ENCODE assay signal across 8 mouse cellular contexts in genomic region chr1:168708161-168708865, GRCm38 (mm10).
A peak's percentile ranks its signal among the peaks of the same experiment; 100 is the strongest.
DNase-seq lines count a peak whose midpoint lies in the region; ATAC-seq and TF ChIP-seq lines count a peak whose summit lies in the region.

No protein-coding gene starts in this region.

- 0 out of 2 replicates have a peak, but pooled peaks cover 3% of the 10 kb centered on the region for H3K4me1 ChIP-seq in kidney, postnatal 0 days (replicated peaks; ENCODE audit: insufficient read depth, low read length)
- peaks cover 14% of the 10 kb centered on the region for H3K4me1 ChIP-seq in midbrain, embryonic 16.5 days (ENCODE audit: control insufficient read depth, insufficient read depth, low read length)
- no peaks in the 10 kb centered on the region for H3K4me1 ChIP-seq in thymus, adult 2 months (replicated peaks; ENCODE audit: control insufficient read depth, insufficient read depth, low read length)

- H3K4me2 ChIP-seq in kidney, postnatal 0 days (ENCODE audit: low read length): peak overlapping the region; percentile 42
- H3K4me2 ChIP-seq in midbrain, embryonic 16.5 days (ENCODE audit: low read length): 0 out of 2 replicates have a peak overlapping the region, but pooled peaks have one; percentile 15

- no peak overlapping the region for H3K9ac ChIP-seq in kidney, postnatal 0 days (ENCODE audit: low read depth, low read length)
- H3K9ac ChIP-seq in midbrain, embryonic 16.5 days (ENCODE audit: low read depth, low read length): no peak overlapping the region

- peak; percentile 89 for ATAC-seq in kidney, postnatal 0 days (replicated peaks; ENCODE audit: low FRiP score, low read depth)
- no peak; the same call in 1 of the 2 replicates for ATAC-seq in midbrain, embryonic 16.5 days

- peak overlapping the region; percentile 90 for H3K27ac ChIP-seq in kidney, postnatal 0 days
- no peak overlapping the region for H3K27ac ChIP-seq in midbrain, embryonic 16.5 days (ENCODE audit: low read length)
- H3K27ac ChIP-seq in thymus, adult 2 months (ENCODE audit: control insufficient read depth, insufficient read depth, low read length): no peak overlapping the region

- no peak for TF ChIP-seq CTCF in kidney, postnatal 0 days (IDR thresholded peaks at IDR 0.05; ENCODE audit: low read depth)
- TF ChIP-seq CTCF in thymus, adult 2 months (IDR thresholded peaks at IDR 0.05; ENCODE audit: borderline replicate concordance, control insufficient read depth, extremely low read depth, insufficient read depth, low read length, poor library complexity): no peak

- no peaks in the 10 kb centered on the region for H3K27me3 ChIP-seq in kidney, postnatal 0 days (ENCODE audit: insufficient read depth, low read length)
- H3K27me3 ChIP-seq in midbrain, embryonic 16.5 days (ENCODE audit: control insufficient read depth, insufficient read depth, low read depth, low read length): no peaks in the 10 kb centered on the region
- H3K27me3 ChIP-seq in thymus, adult 2 months (ENCODE audit: control insufficient read depth, insufficient read depth, low read length): no peaks in the 10 kb centered on the region

- no peaks in the 10 kb centered on the region for H3K36me3 ChIP-seq in kidney, postnatal 0 days (ENCODE audit: insufficient read depth, low read length)
- no peaks in the 10 kb centered on the region for H3K36me3 ChIP-seq in midbrain, embryonic 16.5 days (ENCODE audit: control insufficient read depth, insufficient read depth, low read length)
- H3K36me3 ChIP-seq in thymus, adult 2 months (ENCODE audit: control insufficient read depth, insufficient read depth, low read length): no peaks in the 10 kb centered on the region

- H3K4me3 ChIP-seq in kidney, postnatal 0 days (replicated peaks; ENCODE audit: low read depth, low read length): no peak overlapping the region
- no peak overlapping the region for H3K4me3 ChIP-seq in midbrain, embryonic 16.5 days (ENCODE audit: low read depth, low read length)
- H3K4me3 ChIP-seq in thymus, adult 2 months (ENCODE audit: control insufficient read depth, insufficient read depth, low read length): no peak overlapping the region

- peak; percentile 11 for DNase-seq in adrenal gland, postnatal 10 days
- no peak for DNase-seq in adrenal gland, adult 8-10 months
- DNase-seq in urinary bladder, postnatal 36 days (ENCODE audit: low spot score in 2 of 2): peak; percentile 9
- no peak for DNase-seq in urinary bladder, postnatal 25 days (ENCODE audit: low spot score)
- peak; percentile 77 for DNase-seq in kidney, postnatal 0 days (ENCODE audit: low spot score)
- DNase-seq in thymus, postnatal 14 days: no peak
- DNase-seq in thymus, adult 2 months: no peak

- no peaks in the 10 kb centered on the region for H3K9me3 ChIP-seq in kidney, postnatal 0 days (replicated peaks; ENCODE audit: low read length)
- H3K9me3 ChIP-seq in midbrain, embryonic 16.5 days (replicated peaks; ENCODE audit: control insufficient read depth, low read length, poor library complexity, severe bottlenecking): no peaks in the 10 kb centered on the region

- no peak for TF ChIP-seq POLR2A in thymus, adult 2 months (IDR thresholded peaks at IDR 0.05; ENCODE audit: control insufficient read depth, extremely low read depth, insufficient read depth, low read length, poor library complexity)

- 15% methylated on average over 11 of the region's 11 CpGs for WGBS in kidney, postnatal 0 days
- 22% methylated on average over 11 of the region's 11 CpGs for WGBS in midbrain, embryonic 16.5 days
- WGBS in thymus, adult 2 months: 80% methylated on average over 11 of the region's 11 CpGs

Comparison
In these comparisons a context has a peak if more than half of its experiments do, and no peak if none do; other contexts are left out.
1. DNase-seq: peak in adrenal gland, postnatal 10 days (single experiment), urinary bladder, postnatal 36 days (2 of 2) and kidney, postnatal 0 days (single experiment); none in adrenal gland, adult 8-10 months (single experiment), urinary bladder, postnatal 25 days (single experiment), thymus, postnatal 14 days (single experiment) and thymus, adult 2 months (single experiment).